Mouse (Mus musculus): ENCODE data around the gene Krt35. TPM values are rescaled to one million over a fixed set of nuclear protein-coding genes. Genes with fewer than 3 reads are reported as not detected.
A peak's percentile ranks its signal among the peaks of the same experiment; 100 is the strongest.

Krt35 gene
- polyA plus RNA-seq, 1 experiment from 2014 or later, result not detected

GRCm38 (mm10) chr11:100073873-100074272 is 22.2 kb downstream of the Krt35 start:
- Histone ChIP-seq H3K9me3 (ENCODE audit: control insufficient read depth, low read length) (no peaks in the 10 kb centered on the region), H3K9ac (ENCODE audit: low read length) (no peak overlapping the region), H3K36me3 (ENCODE audit: control insufficient read depth, insufficient read depth, low read length) (no peaks in the 10 kb centered on the region), H3K27ac (ENCODE audit: low read length) (peak overlapping the region; percentile 44; the same call in 1 of the 2 replicates), H3K4me2 (ENCODE audit: low read depth, low read length) (no peak overlapping the region), H3K4me3 (ENCODE audit: low read length) (no peak overlapping the region), H3K4me1 (replicated peaks; ENCODE audit: control insufficient read depth, insufficient read depth, low read length) (no peaks in the 10 kb centered on the region), H3K27me3 (ENCODE audit: control insufficient read depth, insufficient read depth, low read depth, low read length) (no peaks in the 10 kb centered on the region)
- WGBS, result 39% methylated on average over 1 of the region's 1 CpGs
- ATAC-seq (ENCODE audit: low read depth), result peak; percentile 43; the same call in 1 of the 2 replicates

DNA sequence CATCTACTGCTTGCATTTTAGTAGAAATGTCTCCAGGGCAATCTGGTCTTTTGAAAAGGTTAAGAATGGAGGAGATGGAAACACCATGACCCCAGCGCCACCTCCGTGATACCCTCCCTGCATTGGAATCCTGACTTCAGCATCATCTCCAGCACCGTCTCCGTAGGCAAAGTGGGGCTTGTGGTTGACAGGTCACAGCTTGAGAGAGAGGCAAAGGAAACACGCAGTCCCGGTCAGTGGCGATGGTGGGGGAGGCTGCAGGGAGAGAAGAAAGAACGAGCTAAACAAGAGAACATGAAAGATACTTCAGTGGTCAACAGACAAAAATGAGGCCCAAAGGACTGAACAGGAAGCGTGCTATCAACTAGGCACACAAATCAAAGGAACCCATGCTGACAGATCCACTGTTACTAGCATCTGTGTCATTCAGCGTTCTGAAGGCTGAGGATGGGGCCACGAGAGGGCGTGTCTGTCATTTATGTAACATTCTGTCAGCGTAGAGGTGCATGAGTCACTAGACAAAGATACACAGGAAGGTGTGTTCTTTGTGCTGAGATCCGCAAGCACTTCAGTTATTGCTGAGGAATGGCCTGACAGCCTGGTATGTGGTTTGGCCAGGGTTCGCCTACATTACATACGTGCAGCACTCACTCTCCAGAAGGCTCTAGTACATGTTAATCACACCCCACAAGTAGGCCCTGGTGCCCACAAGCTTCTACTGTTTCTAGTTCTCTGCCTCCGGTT is 28.6 kb downstream of the Krt35 start:
- no peak overlapping the region for H3K4me3 ChIP-seq (ENCODE audit: low read length)
- H3K9ac ChIP-seq (ENCODE audit: low read length), result no peak overlapping the region
- no peaks in the 10 kb centered on the region for H3K36me3 ChIP-seq (ENCODE audit: control insufficient read depth, insufficient read depth, low read length)
- peak overlapping the region; percentile 41 for H3K27ac ChIP-seq (ENCODE audit: low read length)
- H3K4me2 ChIP-seq (ENCODE audit: low read depth, low read length), result no peak overlapping the region
- no peaks in the 10 kb centered on the region for H3K9me3 ChIP-seq (ENCODE audit: control insufficient read depth, low read length)
- 54% methylated on average over 17 of the region's 17 CpGs for WGBS
- peaks cover 5% of the 10 kb centered on the region; the same call in 1 of the 2 replicates for H3K4me1 ChIP-seq (replicated peaks; ENCODE audit: control insufficient read depth, insufficient read depth, low read length)
- H3K27me3 ChIP-seq (ENCODE audit: control insufficient read depth, insufficient read depth, low read depth, low read length), result no peaks in the 10 kb centered on the region
- peak; percentile 93 for ATAC-seq (ENCODE audit: low read depth)

- WGBS, result 45% methylated on average over 12 of the region's 12 CpGs
- ATAC-seq (ENCODE audit: low read depth), result no peak
Measured at GRCm38 (mm10) chr11:100066236-100067010, 29.6 kb downstream of the Krt35 start.

GRCm38 (mm10) chr11:100058875-100059274 is 37.2 kb downstream of the Krt35 start:
- no peak overlapping the region for H3K9ac ChIP-seq (ENCODE audit: low read length)
- 77% methylated on average over 8 of the region's 8 CpGs for WGBS
- H3K9me3 ChIP-seq (ENCODE audit: control insufficient read depth, low read length), result no peaks in the 10 kb centered on the region
- H3K27me3 ChIP-seq (ENCODE audit: control insufficient read depth, insufficient read depth, low read depth, low read length), result no peaks in the 10 kb centered on the region
- no peaks in the 10 kb centered on the region for H3K36me3 ChIP-seq (ENCODE audit: control insufficient read depth, insufficient read depth, low read length)
- no peak for ATAC-seq (ENCODE audit: low read depth)
- no peaks in the 10 kb centered on the region for H3K4me1 ChIP-seq (replicated peaks; ENCODE audit: control insufficient read depth, insufficient read depth, low read length)
- no peak overlapping the region for H3K27ac ChIP-seq (ENCODE audit: low read length)
- H3K4me2 ChIP-seq (ENCODE audit: low read depth, low read length), result no peak overlapping the region
- no peak overlapping the region for H3K4me3 ChIP-seq (ENCODE audit: low read length)

More at GRCm38 (mm10) chr11:100066236-100067010, 29.6 kb downstream of the Krt35 start:
- Histone ChIP-seq H3K27ac (ENCODE audit: low read length) (peak overlapping the region; percentile 41), H3K9ac (ENCODE audit: low read length) (no peak overlapping the region), H3K4me3 (ENCODE audit: low read length) (no peak overlapping the region), H3K36me3 (ENCODE audit: control insufficient read depth, insufficient read depth, low read length) (no peaks in the 10 kb centered on the region), H3K4me2 (ENCODE audit: low read depth, low read length) (no peak overlapping the region), H3K27me3 (ENCODE audit: control insufficient read depth, insufficient read depth, low read depth, low read length) (no peaks in the 10 kb centered on the region), H3K9me3 (ENCODE audit: control insufficient read depth, low read length) (no peaks in the 10 kb centered on the region), H3K4me1 (replicated peaks; ENCODE audit: control insufficient read depth, insufficient read depth, low read length) (peaks cover 5% of the 10 kb centered on the region; the same call in 1 of the 2 replicates)

GRCm38 (mm10) chr11:100055686-100056655 is 40.1 kb downstream of the Krt35 start:
- H3K27me3 ChIP-seq (ENCODE audit: control insufficient read depth, insufficient read depth, low read depth, low read length), result no peaks in the 10 kb centered on the region
- H3K27ac ChIP-seq (ENCODE audit: low read length), result no peak overlapping the region
- 0 out of 2 replicates have a peak, but pooled peaks have one; percentile 36 for ATAC-seq (ENCODE audit: low read depth)
- no peaks in the 10 kb centered on the region for H3K9me3 ChIP-seq (ENCODE audit: control insufficient read depth, low read length)
- H3K4me1 ChIP-seq (replicated peaks; ENCODE audit: control insufficient read depth, insufficient read depth, low read length), result no peaks in the 10 kb centered on the region
- H3K9ac ChIP-seq (ENCODE audit: low read length), result no peak overlapping the region
- H3K4me2 ChIP-seq (ENCODE audit: low read depth, low read length), result no peak overlapping the region
- H3K36me3 ChIP-seq (ENCODE audit: control insufficient read depth, insufficient read depth, low read length), result no peaks in the 10 kb centered on the region
- no peak overlapping the region for H3K4me3 ChIP-seq (ENCODE audit: low read length)
- 39% methylated on average over 9 of the region's 9 CpGs for WGBS

DNA sequence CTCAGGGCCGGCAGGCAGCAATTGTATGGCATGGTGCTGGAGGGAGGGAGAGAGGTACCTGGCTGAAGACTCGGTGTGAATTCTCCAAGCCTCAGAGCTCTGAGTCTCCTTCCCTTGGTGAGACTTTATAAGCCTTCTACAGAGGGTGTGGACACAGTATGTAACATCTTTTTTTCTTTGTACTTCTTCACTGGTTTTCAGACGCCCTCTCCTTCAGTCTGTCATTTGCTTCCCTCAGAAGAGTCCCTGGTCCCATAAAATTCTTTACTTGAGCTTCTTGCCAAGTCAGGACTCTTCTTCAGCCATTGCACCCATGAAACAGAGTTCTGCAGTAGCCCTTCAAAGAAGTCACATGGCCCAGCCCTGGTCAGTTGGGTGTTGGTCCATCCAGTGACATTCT is 45.6 kb downstream of the Krt35 start, which contains the start of gene Krt31:
TSS of gene Krt31 (minus strand) at position 101 of the 400 bp plus-strand sequence.
- no peaks in the 10 kb centered on the region for H3K36me3 ChIP-seq (ENCODE audit: control insufficient read depth, insufficient read depth, low read length)
- no peak within 1 kb of the TSS for H3K27ac ChIP-seq (ENCODE audit: low read length)
- H3K4me2 ChIP-seq (ENCODE audit: low read depth, low read length), result no peak within 1 kb of the TSS
- H3K27me3 ChIP-seq (ENCODE audit: control insufficient read depth, insufficient read depth, low read depth, low read length), result no peaks in the 10 kb centered on the region
- no peak for ATAC-seq (ENCODE audit: low read depth)
- 75% methylated on average over 3 of the region's 3 CpGs for WGBS
- no peak within 1 kb of the TSS for H3K4me3 ChIP-seq (ENCODE audit: low read length)
- no peak within 1 kb of the TSS for H3K9ac ChIP-seq (ENCODE audit: low read length)
- no peaks in the 10 kb centered on the region for H3K9me3 ChIP-seq (ENCODE audit: control insufficient read depth, low read length)
- no peaks in the 10 kb centered on the region for H3K4me1 ChIP-seq (replicated peaks; ENCODE audit: control insufficient read depth, insufficient read depth, low read length)

DNA sequence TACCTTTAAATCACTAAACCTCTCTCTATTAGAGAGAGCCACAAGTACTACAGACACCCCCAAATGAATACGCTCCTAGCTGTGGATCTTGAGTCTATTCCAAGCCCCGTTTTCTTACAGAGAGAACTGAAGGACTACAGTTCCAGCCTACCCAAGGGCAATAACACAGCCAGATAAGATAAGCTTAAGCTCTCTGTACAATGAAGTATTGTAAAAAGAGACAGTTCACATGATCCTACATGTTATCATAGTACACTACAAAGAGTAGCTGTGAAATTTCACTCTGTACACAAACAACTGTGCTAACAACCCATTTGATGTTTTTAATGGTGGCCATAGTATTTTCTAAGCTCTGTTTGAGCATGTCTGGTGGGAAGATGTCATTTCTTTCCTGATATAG is 48.8 kb downstream of the Krt35 start:
- Histone ChIP-seq H3K27me3 (ENCODE audit: control insufficient read depth, insufficient read depth, low read depth, low read length) (no peaks in the 10 kb centered on the region), H3K9ac (ENCODE audit: low read length) (no peak overlapping the region), H3K27ac (ENCODE audit: low read length) (no peak overlapping the region), H3K36me3 (ENCODE audit: control insufficient read depth, insufficient read depth, low read length) (no peaks in the 10 kb centered on the region), H3K4me1 (replicated peaks; ENCODE audit: control insufficient read depth, insufficient read depth, low read length) (no peaks in the 10 kb centered on the region), H3K9me3 (ENCODE audit: control insufficient read depth, low read length) (no peaks in the 10 kb centered on the region), H3K4me2 (ENCODE audit: low read depth, low read length) (no peak overlapping the region), H3K4me3 (ENCODE audit: low read length) (no peak overlapping the region)
- 64% methylated on average over 2 of the region's 2 CpGs for WGBS
- no peak for ATAC-seq (ENCODE audit: low read depth)

- no peak overlapping the region for H3K4me2 ChIP-seq (ENCODE audit: low read depth, low read length)
- no peak overlapping the region for H3K27ac ChIP-seq (ENCODE audit: low read length)
- H3K9ac ChIP-seq (ENCODE audit: low read length), result no peak overlapping the region
- no peak for ATAC-seq (ENCODE audit: low read depth)
- H3K9me3 ChIP-seq (ENCODE audit: control insufficient read depth, low read length), result no peaks in the 10 kb centered on the region
- 55% methylated on average over 6 of the region's 6 CpGs for WGBS
- no peaks in the 10 kb centered on the region for H3K36me3 ChIP-seq (ENCODE audit: control insufficient read depth, insufficient read depth, low read length)
- H3K4me3 ChIP-seq (ENCODE audit: low read length), result no peak overlapping the region
- H3K4me1 ChIP-seq (replicated peaks; ENCODE audit: control insufficient read depth, insufficient read depth, low read length), result no peaks in the 10 kb centered on the region
- no peaks in the 10 kb centered on the region for H3K27me3 ChIP-seq (ENCODE audit: control insufficient read depth, insufficient read depth, low read depth, low read length)
Measured at GRCm38 (mm10) chr11:100046303-100046866, 49.7 kb downstream of the Krt35 start.
